Mouse (Mus musculus) liver (tissue): ENCODE measurements around the gene Lima1.
A peak's percentile ranks its signal among the peaks of the same experiment; 100 is the strongest.
"Not testable (repeated sequence)": the region's sequence is repeated elsewhere in the genome, so short reads cannot be mapped to it uniquely, and the experiment has no call there.

Experiments
- DNase-seq: peaks from one replicate; pipeline ENCODE4 v3.0.0-alpha.2; 2020; ENCODE audit warnings: mixed read lengths

The Lima1 gene

GRCm38 (mm10) chr15:99833648-99834454, 41.4 kb downstream of the Lima1 start:
- DNase-seq, result no peak

DNA sequence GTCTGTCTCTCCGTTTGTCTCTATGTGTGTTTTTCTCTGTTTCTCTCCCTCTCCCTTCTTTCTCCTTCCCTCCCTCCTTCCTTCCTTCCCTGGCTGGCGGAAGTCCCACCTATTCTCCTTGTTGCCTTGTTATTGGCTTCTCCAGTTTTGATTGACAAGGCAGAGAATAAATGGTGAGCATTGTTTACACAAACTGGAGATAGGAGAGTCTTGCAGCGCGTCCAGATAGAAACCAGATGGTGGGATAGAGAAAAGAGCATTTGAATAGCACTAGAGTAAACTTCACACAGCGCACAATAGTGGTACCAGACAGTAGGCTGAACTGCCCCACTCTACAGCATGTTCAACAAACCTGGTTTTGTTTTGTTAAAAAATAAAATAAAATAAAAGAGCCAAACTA, 43.7 kb downstream of the Lima1 start:
- DNase-seq, result no peak

DNA sequence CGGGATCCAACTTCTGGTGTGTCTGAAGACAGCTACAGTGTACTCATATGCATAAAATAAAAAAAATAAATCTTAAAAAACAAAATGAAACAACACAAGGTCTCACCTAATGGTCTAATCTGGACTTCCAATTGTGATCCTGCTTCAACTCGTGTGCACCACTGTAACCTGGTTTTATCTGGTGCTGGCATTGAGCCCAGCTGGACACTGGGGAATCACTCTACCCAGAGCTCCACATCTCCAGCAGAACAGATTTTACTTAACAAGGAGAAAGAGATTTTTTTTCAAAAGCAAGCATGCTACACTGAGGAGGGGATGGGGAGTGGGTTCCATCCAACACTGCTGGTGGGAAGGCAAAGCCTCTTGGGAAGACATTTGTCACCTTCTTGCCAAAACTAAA, 47.2 kb downstream of the Lima1 start:
- no peak for DNase-seq

GRCm38 (mm10) chr15:99826210-99826888, 48.9 kb downstream of the Lima1 start:
- no peak for DNase-seq

GRCm38 (mm10) chr15:99825211-99825610, 50.0 kb downstream of the Lima1 start:
- no peak for DNase-seq

DNA sequence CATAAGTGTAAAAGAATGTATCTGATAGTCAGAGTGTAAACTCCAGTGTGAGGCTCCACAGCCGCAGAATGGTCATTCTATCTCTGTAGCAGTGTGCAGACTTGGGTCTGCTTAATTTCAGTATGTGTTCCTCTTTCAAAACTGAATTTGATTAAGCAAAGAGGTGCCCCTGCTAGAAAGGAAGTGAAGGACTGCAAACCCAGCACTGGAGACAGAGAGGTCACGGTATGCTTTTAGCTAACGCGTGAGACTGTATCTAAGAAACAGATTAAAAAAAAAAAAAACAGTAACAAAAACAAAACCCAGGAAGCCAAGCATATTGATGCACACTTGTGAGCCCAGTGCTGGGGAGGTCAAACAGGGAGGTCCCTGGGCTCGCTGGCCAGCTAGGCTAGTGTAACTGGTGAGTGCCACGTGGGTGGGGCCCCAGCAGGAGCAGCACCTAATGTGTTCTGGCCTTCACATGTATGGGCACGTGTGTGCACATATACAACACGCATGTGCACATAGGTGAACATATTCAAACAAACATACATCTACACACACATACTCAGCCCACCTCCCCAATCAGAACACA, 51.8 kb downstream of the Lima1 start:
- no peak for DNase-seq

DNA sequence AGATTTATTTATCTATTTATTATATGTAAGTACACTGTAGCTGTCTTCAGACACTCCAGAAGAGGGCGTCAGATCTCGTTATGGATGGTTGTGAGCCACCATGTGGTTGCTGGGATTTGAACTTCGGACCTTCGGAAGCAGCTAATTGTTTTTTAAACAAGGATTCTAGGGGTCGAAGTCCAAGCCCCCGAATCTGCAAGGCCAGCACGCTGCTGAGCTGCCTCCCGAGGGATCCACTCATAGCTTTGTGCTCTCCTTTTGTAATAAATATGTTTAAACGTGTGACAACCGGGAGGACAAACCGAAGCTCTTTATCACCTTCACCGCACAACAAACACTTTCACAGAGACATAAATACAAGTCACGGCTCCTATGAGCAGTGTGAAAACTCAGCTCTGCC, 52.8 kb downstream of the Lima1 start:
- not testable (repeated sequence) for DNase-seq

- peak; percentile 39 for DNase-seq
These were observed 55.5 kb downstream of the Lima1 start for GRCm38 (mm10) chr15:99819621-99820279.

- DNase-seq, result no peak
These were observed 56.2 kb downstream of the Lima1 start for GRCm38 (mm10) chr15:99819109-99819440.

DNA sequence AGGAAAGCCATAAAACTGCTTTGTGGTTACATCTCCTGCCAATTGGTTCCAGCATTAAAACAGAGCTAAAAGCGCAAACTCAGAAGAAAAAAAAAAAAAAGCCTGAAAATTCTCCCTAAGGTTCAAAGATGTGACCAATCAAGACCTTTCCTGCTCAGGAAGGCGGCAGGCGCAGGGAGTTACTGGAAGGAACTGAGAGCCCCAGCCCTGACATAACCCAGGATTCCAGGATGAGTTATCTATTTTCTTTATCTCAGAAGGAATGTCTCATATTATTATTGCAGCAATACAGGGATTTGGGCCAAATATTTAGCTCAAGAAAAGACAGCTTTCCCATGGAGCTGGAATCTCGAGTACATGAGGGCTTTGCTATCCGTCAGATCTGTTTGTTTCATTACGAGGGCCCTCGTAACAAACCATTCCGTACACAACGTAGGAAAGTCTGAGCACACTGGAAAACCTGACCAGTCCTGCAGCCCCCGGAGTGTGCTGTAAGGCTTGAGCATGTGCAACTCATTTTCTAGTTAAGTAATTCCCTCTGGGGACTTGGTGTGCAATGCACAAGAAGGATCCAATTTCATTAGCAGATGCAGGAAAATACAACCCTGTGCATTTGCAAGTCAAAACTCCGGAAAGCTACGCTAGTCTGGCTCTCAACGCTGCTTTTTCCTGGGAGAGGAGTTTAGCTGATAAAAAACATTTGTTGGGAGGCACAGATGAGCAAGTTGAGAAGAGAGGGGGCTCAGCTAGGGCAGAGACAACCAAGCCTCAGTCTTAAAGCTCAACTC, 56.7 kb downstream of the Lima1 start:
- DNase-seq, result no peak

DNA sequence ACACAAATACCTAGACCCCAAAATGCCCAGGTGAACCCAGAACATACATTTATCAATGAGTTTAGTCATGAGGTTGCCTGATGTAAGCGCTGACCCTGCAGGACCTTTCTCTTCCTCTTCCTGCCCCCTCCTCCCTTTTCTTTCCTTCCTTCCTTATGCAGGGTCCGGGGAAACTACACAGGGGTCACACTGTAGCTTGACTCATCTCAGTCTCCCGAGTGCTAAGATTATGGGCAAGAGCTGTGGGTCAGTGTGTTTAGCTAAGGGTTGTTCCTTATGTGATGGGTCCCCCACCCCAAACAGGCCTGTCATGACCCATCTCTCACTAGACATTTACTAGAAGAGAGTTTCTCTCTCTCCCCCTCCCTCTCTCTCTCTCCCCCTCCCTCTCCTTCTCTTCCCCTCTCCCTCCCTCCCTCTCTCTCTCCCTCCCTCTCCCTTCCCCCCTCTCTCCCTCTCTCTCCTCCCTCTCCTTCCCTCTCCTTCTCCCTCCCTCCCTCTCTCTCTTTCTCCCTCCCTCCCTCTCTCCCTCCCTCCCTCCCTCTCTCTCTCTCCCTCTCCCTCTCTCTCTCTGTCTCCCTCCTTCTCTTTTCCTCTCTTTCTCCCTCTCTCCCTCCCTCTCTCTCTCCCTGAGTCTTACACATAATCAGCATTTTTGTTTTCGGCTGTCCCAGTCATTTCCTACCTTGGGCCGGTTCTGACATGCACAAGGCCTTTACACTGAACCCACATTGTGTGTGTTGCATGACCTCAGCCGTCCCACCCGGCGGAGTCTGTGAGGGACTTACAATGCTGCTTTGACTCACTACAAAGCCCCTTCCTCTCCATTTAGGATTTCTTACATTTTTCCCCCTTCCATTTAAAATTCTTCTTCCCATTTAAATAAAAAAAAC, 57.7 kb downstream of the Lima1 start:
- no peak for DNase-seq

DNA sequence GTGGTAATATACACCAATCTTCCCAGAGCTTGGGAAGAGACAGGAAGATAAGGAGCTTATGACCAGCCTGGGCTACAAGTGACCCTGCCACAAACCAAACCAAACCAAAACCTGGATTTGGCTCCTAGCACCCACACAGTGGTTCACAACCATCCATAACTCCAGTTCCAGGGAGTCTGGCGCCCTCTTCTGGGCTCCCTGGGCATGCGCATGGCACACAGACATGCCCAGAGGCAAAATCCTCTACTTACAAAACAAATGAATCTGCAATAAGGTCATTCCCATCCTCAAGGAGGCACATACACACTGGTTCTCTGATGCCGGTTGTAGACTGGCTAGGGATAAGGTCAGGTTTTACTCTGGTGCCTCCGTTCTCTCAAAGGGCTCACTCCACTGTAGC, 59.3 kb downstream of the Lima1 start:
- no peak for DNase-seq

GRCm38 (mm10) chr15:99814554-99815260, 60.5 kb downstream of the Lima1 start:
- DNase-seq, result no peak

GRCm38 (mm10) chr15:99813639-99814038, 61.6 kb downstream of the Lima1 start:
- no peak for DNase-seq

- DNase-seq, result no peak
These were observed 63.2 kb downstream of the Lima1 start for GRCm38 (mm10) chr15:99812097-99812496.

- DNase-seq, result no peak
These were observed 67.2 kb downstream of the Lima1 start for GRCm38 (mm10) chr15:99807776-99808735.

- no peak for DNase-seq
These were observed 69.1 kb downstream of the Lima1 start for GRCm38 (mm10) chr15:99806171-99806570.

DNA sequence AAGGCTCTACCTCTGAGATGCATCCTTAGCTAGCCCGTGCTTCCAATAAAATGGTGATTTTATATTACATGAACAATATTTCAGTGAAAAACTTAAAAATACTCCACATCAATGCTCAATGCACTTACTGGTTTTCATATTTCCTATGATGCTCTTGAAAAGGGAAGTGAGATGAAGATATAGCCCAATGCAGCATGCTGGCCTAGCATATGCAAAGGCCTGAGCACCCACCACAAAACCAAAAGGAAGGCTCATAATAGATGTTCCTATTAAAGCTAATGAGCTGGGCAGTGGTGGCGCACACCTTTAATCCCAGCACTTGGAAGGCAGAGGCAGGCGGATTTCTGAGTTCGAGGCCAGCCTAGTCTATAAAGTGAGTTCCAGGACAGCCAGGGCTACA, 69.6 kb downstream of the Lima1 start:
- DNase-seq, result no peak

- peak; percentile 53 for DNase-seq
These were observed 72.0 kb downstream of the Lima1 start for GRCm38 (mm10) chr15:99803186-99803644.
